Mouse (Mus musculus) ovary, postnatal 10 days (tissue): ENCODE measurements at regions not wholly inside any gene's neighbourhood (a gene's known extent, or its start where the extent isn't known, plus 50 kb on each side); places are given as distances from the start of the nearest gene placed in this dataset.
A peak's percentile ranks its signal among the peaks of the same experiment; 100 is the strongest.

Source experiments
- DNase-seq: peaks from one replicate; pipeline ENCODE4 v3.0.0; 2022; ENCODE audit warnings: low spot score

DNA sequence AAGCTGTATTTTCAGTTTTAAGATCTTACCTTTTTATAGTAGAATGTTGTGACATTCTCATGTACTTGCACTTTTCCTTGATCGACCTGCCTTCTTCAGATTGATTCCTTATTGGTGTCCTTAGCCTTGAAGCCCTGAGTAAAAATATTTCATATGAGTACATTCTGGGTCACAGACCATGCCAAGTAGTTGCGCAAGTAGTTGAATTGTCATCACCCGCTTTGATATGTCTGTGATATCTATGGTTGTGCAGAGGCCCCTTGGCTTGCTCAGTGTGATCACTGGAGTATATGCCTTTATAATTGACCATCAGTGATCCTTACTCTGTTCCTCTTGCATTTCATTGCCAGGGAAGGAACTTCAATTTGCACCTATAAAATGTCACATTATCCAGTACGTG, 131.1 kb upstream of the Reg3g start:
- no peak for DNase-seq

- DNase-seq = no peak
These were observed 101.4 kb upstream of the Reg3g start for GRCm38 (mm10) chr6:78570000-78570597.

DNA sequence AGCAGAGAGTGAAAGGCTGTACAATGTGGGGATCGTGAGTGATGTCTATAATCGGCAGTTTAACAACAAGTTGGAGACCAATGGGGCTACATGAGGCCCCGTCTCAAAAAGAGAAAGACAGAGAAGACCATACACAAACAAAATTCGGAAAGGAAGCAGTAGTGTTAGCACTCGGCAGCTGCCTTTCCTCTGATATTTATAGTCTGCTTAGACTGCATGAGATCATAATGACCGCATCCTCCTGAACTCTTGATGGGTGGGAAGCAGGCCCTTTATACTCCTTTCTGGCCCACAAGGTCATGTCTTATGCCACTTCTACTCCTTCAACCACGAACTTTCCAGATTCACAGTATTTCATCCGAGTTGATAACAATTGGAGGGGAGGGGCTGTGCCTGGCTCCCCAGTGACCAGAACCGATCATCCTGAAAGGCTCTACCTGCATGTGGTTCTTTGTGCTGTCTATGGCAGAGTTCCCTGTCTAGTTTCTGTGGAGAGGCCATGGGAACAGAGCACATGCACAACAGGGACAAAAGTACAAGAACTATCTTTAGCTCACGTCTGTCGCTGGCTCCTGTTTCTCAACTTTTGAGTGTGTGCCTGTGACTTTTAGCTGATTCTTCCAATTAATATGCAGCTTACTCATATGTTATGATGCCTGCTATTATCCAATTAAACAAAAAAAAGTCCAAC, 84.5 kb upstream of the Reg3g start:
- no peak for DNase-seq

DNA sequence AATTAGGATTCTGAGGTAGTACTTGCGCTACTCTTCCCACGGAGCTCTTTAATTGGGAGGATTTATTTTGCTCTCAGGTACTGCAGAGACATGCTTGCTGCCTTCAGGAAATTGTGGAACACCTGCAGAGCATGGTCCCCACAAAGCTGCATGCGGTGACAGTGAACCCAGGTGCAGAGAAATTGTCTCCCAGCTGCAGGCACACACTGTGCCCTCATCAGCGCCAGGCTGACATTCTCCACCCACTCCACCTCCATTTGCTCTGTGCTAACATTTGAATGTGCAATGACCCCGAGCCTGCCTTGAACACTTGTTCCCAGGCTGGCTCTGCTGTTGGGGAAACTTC, 83.7 kb upstream of the Reg3g start:
- no peak for DNase-seq

- no peak for DNase-seq
These were observed 83.1 kb upstream of the Reg3g start for GRCm38 (mm10) chr6:78551666-78552352.

- no peak for DNase-seq
These were observed 79.8 kb upstream of the Reg3g start for GRCm38 (mm10) chr6:78548476-78548875.

- DNase-seq = no peak
These were observed 79.0 kb upstream of the Reg3g start for GRCm38 (mm10) chr6:78547721-78548120.

GRCm38 (mm10) chr6:78544238-78544637, 75.6 kb upstream of the Reg3g start:
- peak; percentile 4 for DNase-seq

- no peak for DNase-seq
These were observed 68.8 kb upstream of the Reg3g start for GRCm38 (mm10) chr6:78537476-78537875.

DNA sequence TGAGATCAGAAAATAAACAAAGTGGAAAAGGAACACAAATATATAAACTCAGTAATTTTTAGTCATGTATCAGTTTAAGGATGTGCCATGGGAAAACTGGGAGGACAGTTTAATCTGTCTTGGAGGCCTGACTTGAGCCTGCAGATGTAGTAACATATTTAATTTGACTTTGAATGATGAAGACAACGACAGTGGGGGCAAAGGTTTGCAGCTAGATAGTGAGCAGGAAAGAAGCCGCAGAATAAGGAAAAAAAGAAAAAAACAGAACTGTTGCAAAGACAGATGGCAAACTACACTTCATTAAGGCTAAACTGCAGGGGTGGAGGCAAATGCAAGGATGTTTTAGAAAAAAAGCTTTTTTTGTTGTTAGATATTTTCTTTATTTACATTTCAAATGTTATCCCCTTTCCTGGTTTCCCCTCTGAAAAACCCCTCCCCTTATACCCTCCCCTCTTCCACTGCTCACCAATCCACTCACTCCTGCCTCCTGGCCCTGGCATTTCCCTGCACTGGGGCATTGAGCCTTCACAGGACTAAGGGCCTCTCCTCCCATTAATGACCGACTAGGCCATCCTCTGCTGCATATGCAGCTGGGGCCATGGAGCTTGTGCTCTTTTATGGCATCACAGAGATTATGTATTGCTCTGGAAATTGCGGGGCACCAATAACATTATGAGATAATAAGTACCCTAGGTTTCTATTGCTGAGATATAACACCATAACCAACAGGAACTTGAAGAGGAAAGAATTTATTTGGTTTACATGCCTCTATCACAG, 58.5 kb upstream of the Reg3g start:
- no peak for DNase-seq
